Mouse (Mus musculus) neural tube, embryonic 14.5 days (tissue): ENCODE data around the gene Gck. TPM values are rescaled to one million over a fixed set of nuclear protein-coding genes. Genes with fewer than 3 reads are reported as not detected.
A peak's percentile ranks its signal among the peaks of the same experiment; 100 is the strongest.

ENCODE experiments used
- ATAC-seq: fragments of 200-750 bp; cut with Nextera tagmentation; 2 replicates; pipeline ENCODE4 v1.8.0; 2017; ENCODE audit warnings: low read depth, mild to moderate bottlenecking, moderate TSS enrichment, moderate library complexity
- H3K27ac ChIP-seq: fragments of 300-500 bp; sonication (generic); 2 replicates; pipeline ENCODE4 v1.5.1; 2014; ENCODE audit warnings: low read depth, mild to moderate bottlenecking, control low read depth, low read length, moderate library complexity, mixed read lengths
- H3K27me3 ChIP-seq: fragments of 300-500 bp; sonication (generic); 2 replicates; pipeline ENCODE4 v1.6.1; 2014; ENCODE audit warnings: low read length; ENCODE audit not compliant: control insufficient read depth, insufficient read depth
- H3K36me3 ChIP-seq: fragments of 300-500 bp; sonication (generic); 2 replicates; pipeline ENCODE4 v1.6.1; 2014; ENCODE audit warnings: low read length, mixed read lengths; ENCODE audit not compliant: control insufficient read depth, insufficient read depth
- H3K4me1 ChIP-seq: fragments of 300-500 bp; sonication (generic); 2 replicates; pipeline ENCODE4 v1.6.1; 2014; ENCODE audit warnings: low read length; ENCODE audit not compliant: control insufficient read depth, insufficient read depth
- H3K4me2 ChIP-seq: fragments of 300-500 bp; sonication (generic); 2 replicates; pipeline ENCODE4 v1.6.1; 2014; ENCODE audit warnings: mild to moderate bottlenecking, low read depth, low read length, control low read depth
- H3K4me3 ChIP-seq: fragments of 300-500 bp; sonication (generic); 2 replicates; pipeline ENCODE4 v1.5.1; 2014; ENCODE audit warnings: low read depth, low read length, control low read depth, mixed read lengths
- H3K9ac ChIP-seq: fragments of 300-500 bp; sonication (generic); replicated peaks from 2 replicates; pipeline ENCODE4 v1.6.1; 2014; ENCODE audit warnings: low read depth, mild to moderate bottlenecking, control low read depth, low read length, mixed read lengths
- H3K9me3 ChIP-seq: fragments of 300-500 bp; sonication (generic); 2 replicates; pipeline ENCODE4 v1.6.1; 2016; ENCODE audit warnings: low read length; ENCODE audit not compliant: control insufficient read depth
- WGBS: fragments of 180-500 bp; shearing (Covaris S2); extraction: QIAGEN DNeasy Blood & Tissue Kit; methylation state at CpG from one replicate; pipeline ENCODE4 v1.1.7; 2014; 5-methylcytosine and 5-hydroxymethylcytosine counted together
- polyA plus RNA-seq: library from polyadenylated mRNA; unstranded; fragments of >200 nt; fragmentation: Nextera tagmentation; extraction: Ambion mirVana; gene quantifications from 2 replicates; pipeline ENCODE4 v1.2.1, GENCODE M21; 2014

Gck gene
- polyA plus RNA-seq, 1 experiment from 2014 or later = 3.5 TPM

DNA sequence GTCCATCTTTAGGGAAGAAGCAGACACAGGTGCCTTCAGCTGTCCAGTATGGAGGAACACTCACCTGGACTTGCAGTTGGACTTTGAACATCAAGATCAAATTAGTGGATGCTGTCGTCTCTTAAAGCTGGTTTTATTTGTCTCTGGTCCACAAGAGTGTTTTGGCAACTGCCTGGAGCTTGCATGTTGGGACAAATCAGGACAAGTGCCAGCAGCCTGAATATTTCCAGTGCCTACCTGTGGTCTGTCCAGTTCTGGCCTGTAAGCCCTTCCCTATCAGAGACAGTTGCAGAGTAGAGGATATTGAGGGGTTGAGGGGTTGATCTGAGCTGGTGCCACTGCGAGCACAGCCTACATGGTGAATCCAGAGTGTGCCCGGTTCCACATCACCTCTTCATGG is 16.9 kb upstream of the Gck start:
- no peak for ATAC-seq
- no peaks in the 10 kb centered on the region for H3K4me1 ChIP-seq
- H3K9ac ChIP-seq = no peak overlapping the region
- H3K36me3 ChIP-seq = peaks cover 66% of the 10 kb centered on the region
- no peak overlapping the region for H3K27ac ChIP-seq
- no peaks in the 10 kb centered on the region for H3K27me3 ChIP-seq
- H3K4me3 ChIP-seq = no peak overlapping the region
- H3K4me2 ChIP-seq = no peak overlapping the region
- WGBS = 94% methylated on average over 3 of the region's 3 CpGs
- H3K9me3 ChIP-seq = no peaks in the 10 kb centered on the region

DNA sequence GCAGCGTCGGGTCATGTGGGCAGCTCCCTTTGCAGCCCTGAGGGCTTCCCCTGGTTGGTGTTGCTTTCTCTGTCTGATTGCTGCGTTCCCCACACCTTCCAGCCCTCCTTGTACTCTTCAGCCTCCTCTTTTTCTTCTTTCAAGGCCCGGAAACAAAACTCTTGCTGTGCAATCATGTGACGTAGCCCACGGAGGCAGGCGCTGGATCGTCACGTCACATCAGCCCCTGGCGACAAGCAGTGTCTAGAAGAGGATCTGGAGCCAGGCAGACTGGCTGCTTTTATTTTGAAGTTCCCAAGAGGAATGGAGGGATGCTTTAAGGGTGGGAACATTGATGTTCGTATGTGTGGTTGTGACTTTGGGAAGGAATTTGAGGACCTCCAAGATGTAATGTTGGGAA is 16.0 kb upstream of the Gck start:
- Histone ChIP-seq H3K27ac (no peak overlapping the region), H3K4me2 (no peak overlapping the region), H3K4me3 (no peak overlapping the region), H3K9me3 (no peaks in the 10 kb centered on the region), H3K36me3 (peaks cover 63% of the 10 kb centered on the region), H3K4me1 (no peaks in the 10 kb centered on the region), H3K27me3 (no peaks in the 10 kb centered on the region), H3K9ac (no peak overlapping the region)
- 89% methylated on average over 11 of the region's 11 CpGs for WGBS
- no peak for ATAC-seq

DNA sequence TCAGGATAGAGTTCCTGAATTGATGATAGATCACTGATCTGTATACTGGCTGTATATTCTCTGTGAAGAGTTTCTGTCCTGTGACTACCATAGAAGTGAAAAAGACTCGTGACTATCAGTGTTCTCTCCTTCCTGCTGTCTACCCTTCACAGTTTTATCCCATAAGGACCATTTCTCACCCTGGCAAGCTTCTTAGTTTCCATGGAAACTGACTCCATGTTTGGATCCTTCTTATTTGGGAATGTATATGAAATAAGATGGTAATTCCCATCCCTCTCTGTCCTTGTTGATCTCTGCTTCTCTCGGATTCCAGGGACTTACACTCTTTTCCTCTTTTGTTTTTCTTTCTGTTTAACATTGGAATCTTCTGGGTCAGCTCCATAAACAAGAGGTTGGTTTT is 10.2 kb upstream of the Gck start:
- Histone ChIP-seq H3K4me1 (peaks cover 11% of the 10 kb centered on the region), H3K9ac (no peak overlapping the region), H3K4me3 (no peak overlapping the region), H3K9me3 (no peaks in the 10 kb centered on the region), H3K27ac (no peak overlapping the region), H3K4me2 (no peak overlapping the region), H3K36me3 (peaks cover 37% of the 10 kb centered on the region), H3K27me3 (no peaks in the 10 kb centered on the region)
- 81% methylated on average over 2 of the region's 2 CpGs for WGBS
- no peak for ATAC-seq

DNA sequence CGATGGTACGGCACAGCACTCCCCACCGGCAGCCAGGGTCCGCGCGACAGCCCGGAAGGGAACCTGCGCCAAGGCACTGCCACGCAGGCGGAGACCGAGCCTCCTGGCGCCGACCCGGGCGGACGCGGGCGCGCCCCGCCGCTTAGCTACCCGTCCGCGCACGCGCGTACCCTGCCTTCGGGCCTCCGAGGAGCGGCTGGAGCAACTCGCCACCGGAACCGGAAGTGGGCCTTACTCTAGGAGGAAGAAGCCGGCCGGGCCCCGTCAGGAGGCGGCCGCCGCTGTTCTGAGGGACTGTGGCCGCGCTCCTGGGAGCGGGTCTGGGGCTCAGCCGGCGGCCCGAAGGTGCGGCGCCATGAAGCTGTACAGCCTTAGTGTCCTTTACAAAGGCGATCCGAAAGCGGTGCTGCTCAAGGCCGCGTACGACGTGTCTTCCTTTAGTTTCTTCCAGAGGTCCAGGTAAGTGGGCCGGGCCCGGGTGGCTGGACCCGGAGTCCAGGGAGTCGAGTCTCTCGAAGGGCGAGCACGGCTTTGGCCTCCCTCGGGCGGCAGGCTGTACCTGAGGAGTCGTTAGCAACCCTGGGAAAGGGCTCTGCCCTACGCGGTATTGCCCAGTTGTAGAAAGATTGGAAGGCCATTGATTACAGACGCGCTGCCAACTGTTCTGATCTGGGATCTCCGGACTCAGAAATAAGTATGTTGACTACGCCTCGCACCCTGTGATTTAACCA is 5.8 kb upstream of the Gck start, which contains the start of gene Ykt6:
Ykt6 (plus strand) TSS at position 148 of the 731 bp plus-strand sequence.
- WGBS = under 1% methylated on average over 71 of the region's 71 CpGs
- Histone ChIP-seq H3K27me3 (no peaks in the 10 kb centered on the region), H3K9me3 (no peaks in the 10 kb centered on the region), H3K4me3 (peak within 1 kb of the TSS; percentile 95), H3K4me2 (peak within 1 kb of the TSS; percentile 89), H3K9ac (peak within 1 kb of the TSS; percentile 90), H3K36me3 (peaks cover 4% of the 10 kb centered on the region; the same call in 1 of the 2 replicates), H3K27ac (peak within 1 kb of the TSS; percentile 83), H3K4me1 (peaks cover 11% of the 10 kb centered on the region)
- ATAC-seq = peak; percentile 97

DNA sequence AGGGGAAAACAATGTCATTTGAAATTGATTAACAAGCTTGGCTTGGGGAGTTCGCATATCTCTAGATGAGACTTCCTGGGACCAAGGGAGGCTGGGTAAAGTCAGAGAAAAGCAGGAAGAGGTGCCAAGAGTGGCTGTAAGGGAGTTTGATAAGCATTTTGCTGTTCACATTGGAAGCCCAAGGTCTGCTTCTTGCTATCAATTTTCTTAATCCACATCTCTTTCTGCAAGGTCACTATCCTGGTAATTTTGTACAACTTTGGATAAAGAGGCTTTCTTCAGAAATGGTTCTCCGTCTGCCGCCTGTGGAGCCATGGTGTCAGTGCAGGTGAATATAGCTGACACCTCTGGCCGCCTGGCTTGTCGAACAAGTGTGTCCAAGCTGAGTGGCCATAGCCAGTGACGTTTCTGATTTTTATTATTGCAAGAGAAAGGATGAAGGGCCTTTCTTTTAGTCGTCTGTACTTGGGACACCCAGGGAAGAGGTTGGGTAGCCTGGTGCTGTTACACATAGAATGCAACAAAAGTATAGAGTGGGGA is 5.2 kb upstream of the Gck start:
- H3K36me3 ChIP-seq = peaks cover 4% of the 10 kb centered on the region; the same call in 1 of the 2 replicates
- peak overlapping the region; percentile 95 for H3K4me3 ChIP-seq
- H3K4me2 ChIP-seq = peak overlapping the region; percentile 89
- H3K27ac ChIP-seq = peak overlapping the region; percentile 83
- peaks cover 11% of the 10 kb centered on the region for H3K4me1 ChIP-seq
- H3K9me3 ChIP-seq = no peaks in the 10 kb centered on the region
- 6% methylated on average over 7 of the region's 7 CpGs for WGBS
- no peaks in the 10 kb centered on the region for H3K27me3 ChIP-seq
- peak overlapping the region; percentile 90 for H3K9ac ChIP-seq
- ATAC-seq = peak; percentile 83

DNA sequence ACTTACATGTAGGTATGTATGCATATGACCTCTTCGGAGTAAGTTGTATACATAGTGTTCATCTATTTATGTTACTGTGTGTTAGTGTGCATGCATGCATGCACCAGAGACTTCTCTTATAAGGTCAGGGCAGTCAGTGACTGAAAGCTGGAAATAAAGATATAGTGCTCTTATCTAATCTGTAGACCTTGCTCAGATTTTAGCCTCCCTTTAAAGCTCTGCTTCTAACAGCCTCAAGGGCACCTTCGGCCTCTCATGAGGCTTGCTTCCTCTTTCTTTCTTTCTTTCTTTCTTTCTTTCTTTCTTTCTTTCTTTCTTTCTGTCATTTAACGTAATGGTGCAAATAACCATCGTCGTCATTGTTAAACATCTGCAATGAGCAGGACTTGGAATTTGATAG is 4.6 kb upstream of the Gck start:
- Histone ChIP-seq H3K4me1 (peaks cover 11% of the 10 kb centered on the region), H3K36me3 (peaks cover 4% of the 10 kb centered on the region; the same call in 1 of the 2 replicates), H3K4me3 (no peak overlapping the region), H3K4me2 (no peak overlapping the region), H3K9me3 (no peaks in the 10 kb centered on the region), H3K27ac (no peak overlapping the region), H3K9ac (no peak overlapping the region), H3K27me3 (no peaks in the 10 kb centered on the region)
- 78% methylated on average over 5 of the region's 5 CpGs for WGBS
- ATAC-seq = no peak

DNA sequence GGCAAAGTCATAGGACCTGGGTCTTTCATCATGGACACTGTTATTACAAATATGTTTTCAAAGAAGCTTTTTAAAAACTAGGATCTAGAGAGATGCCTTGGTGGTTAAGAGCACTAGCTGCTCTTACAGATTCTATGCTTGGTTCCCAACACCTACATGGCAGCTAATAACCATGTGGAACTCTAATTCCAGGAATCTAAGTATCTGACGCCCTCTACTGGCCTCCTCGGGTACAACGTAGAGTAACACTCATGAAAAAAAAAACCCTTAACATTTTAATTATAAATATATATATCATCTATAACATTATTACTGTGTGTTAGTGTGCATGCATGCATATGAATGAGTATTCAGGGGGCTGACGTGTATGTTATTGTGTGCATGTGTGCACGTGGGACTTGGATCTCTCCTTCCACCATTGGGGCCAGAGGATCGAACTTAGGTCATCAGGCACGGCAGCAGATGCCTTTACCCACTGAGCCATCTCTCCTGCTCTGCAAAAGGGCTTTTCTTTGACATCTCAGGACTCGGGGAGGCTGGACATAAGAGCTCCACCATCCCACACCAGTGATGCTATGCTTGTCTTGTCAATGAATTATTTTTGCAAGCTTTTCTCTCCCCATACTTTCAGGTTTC is 3.4 kb upstream of the Gck start:
- 34% methylated on average over 8 of the region's 8 CpGs for WGBS
- Histone ChIP-seq H3K4me1 (peaks cover 11% of the 10 kb centered on the region), H3K4me3 (no peak overlapping the region), H3K36me3 (no peaks in the 10 kb centered on the region), H3K4me2 (no peak overlapping the region), H3K9ac (no peak overlapping the region), H3K9me3 (no peaks in the 10 kb centered on the region), H3K27me3 (no peaks in the 10 kb centered on the region), H3K27ac (no peak overlapping the region)
- ATAC-seq = no peak

DNA sequence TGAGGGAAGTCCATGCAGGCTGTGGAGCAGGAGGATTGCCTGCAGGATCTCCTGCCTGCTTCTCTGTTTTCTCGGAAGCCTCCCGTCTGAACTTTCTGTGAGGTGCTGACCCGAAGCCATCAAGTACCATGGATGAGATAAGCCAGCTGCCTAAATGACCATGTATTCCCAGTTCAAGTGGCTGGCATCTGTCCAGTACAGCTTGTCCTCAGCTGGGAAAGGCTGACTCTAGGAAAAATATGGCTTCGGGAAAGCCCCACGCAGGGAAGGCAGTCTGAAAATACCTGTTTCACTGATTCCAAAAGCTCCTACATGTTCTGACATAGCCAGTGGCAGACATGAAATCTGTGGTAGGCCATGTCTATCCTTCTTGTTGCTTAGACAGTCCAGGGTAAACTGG is 2.6 kb upstream of the Gck start:
- Histone ChIP-seq H3K4me3 (no peak overlapping the region), H3K4me1 (peaks cover 10% of the 10 kb centered on the region), H3K27ac (no peak overlapping the region), H3K9ac (no peak overlapping the region), H3K27me3 (no peaks in the 10 kb centered on the region), H3K36me3 (no peaks in the 10 kb centered on the region), H3K9me3 (no peaks in the 10 kb centered on the region), H3K4me2 (no peak overlapping the region)
- no peak for ATAC-seq
- WGBS = 85% methylated on average over 5 of the region's 5 CpGs
